Mouse (Mus musculus) E14TG2a.4 (cell line): Measurements from ENCODE around the gene Ccdc9.

Experiments used
- CTCF ChIP-seq: conservative IDR thresholded peaks from 2 replicates; pipeline ENCODE4 v1.5.1; 2014; ENCODE audit warnings: low read length
- NANOG ChIP-seq: IDR thresholded peaks from 2 replicates; pipeline ENCODE4 v1.6.1; 2014; ENCODE audit warnings: borderline replicate concordance, low read length, mixed read lengths
- POU5F1 ChIP-seq: IDR thresholded peaks from 2 replicates; pipeline ENCODE4 v1.6.1; 2014; ENCODE audit warnings: low read length, borderline replicate concordance

DNA sequence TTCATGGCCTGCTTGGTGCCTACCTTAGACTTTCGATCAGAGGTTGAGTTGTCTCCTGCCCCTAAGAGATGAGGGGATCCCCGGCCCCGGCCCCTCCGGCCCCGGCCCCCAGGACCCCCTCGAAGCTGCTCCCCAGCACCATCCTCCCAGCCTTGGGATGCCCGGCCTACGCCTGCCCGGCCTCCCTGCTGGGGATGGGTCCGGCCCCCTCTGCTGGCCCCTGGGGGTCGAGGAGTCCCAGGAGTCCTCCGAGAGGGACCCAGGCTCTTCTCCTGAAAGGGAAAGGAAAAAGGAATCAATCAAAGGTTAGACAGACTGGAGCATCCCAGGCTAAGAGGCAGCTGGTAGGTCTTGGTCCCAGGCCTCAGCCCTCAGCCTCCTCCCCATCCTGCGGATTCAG is 4.3 kb downstream of the Ccdc9 start:
- TF ChIP-seq CTCF = no peak
- no peak for TF ChIP-seq NANOG
- TF ChIP-seq POU5F1 = no peak
